Comparison of ENCODE assay signal across 33 mouse cellular contexts in genomic region chr17:8228622-8229021, GRCm38 (mm10). TPM values are rescaled to one million over a fixed set of nuclear protein-coding genes. Genes with fewer than 3 reads are reported as not detected.
"Had no signal": no experiment of that assay in that cellular context is flagged by ENCODE, and none has a peak within 500 bp of the region (broad histone marks: within the 10 kb centered on the region; RNA-seq: fewer than 3 reads in every experiment).

No protein-coding gene starts in this region.

- H3K27me3 ChIP-seq: heart, embryonic 12.5 days; hindbrain, embryonic 12.5 days; intestine, embryonic 15.5 days; limb, embryonic 12.5 days; liver, embryonic 13.5 days had no signal

- H3K36me3 ChIP-seq: heart, embryonic 10.5 days; heart, embryonic 12.5 days; hindbrain, embryonic 10.5 days; hindbrain, embryonic 12.5 days; intestine, embryonic 15.5 days; limb, embryonic 10.5 days; limb, embryonic 12.5 days; liver, embryonic 13.5 days had no signal

- H3K27ac ChIP-seq: gastrocnemius, adult 2 months; heart, embryonic 10.5 days; hindbrain, embryonic 10.5 days; hindbrain, embryonic 12.5 days; hindbrain, embryonic 14.5 days; intestine, embryonic 15.5 days; limb, embryonic 10.5 days; limb, embryonic 12.5 days; liver, embryonic 13.5 days had no signal

- DNase-seq: gastrocnemius, adult 2 months; gastrocnemius, postnatal 10 days; gastrocnemius, postnatal 25 days; heart, adult 18-20 months; heart, postnatal 10 days; heart, postnatal 4 days; kidney, adult 18-20 months; kidney, adult 8-10 months; kidney, postnatal 10 days; kidney, postnatal 4 days; liver; liver, embryonic 13.5 days had no signal

- H3K9ac ChIP-seq: heart, embryonic 12.5 days; hindbrain, embryonic 12.5 days; hindbrain, embryonic 14.5 days; intestine, embryonic 15.5 days; limb, embryonic 12.5 days; liver, embryonic 13.5 days had no signal

- H3K9me3 ChIP-seq: heart, embryonic 10.5 days; heart, embryonic 12.5 days; hindbrain, embryonic 10.5 days; hindbrain, embryonic 12.5 days; intestine, embryonic 15.5 days; limb, embryonic 10.5 days; limb, embryonic 12.5 days; liver, embryonic 13.5 days had no signal

- H3K4me3 ChIP-seq: gastrocnemius, adult 2 months; heart, embryonic 10.5 days; heart, embryonic 12.5 days; hindbrain, embryonic 10.5 days; hindbrain, embryonic 12.5 days; intestine, embryonic 15.5 days; limb, embryonic 10.5 days; limb, embryonic 12.5 days; liver, embryonic 13.5 days had no signal

- ATAC-seq: hindbrain, embryonic 16.5 days; inflammation-experienced regulatory T-cells, adult 6 months; intestine, embryonic 15.5 days; intestine, postnatal 0 days had no signal

- H3K4me2 ChIP-seq: heart, embryonic 12.5 days; hindbrain, embryonic 12.5 days; hindbrain, embryonic 14.5 days; intestine, embryonic 15.5 days; limb, embryonic 12.5 days; liver, embryonic 11.5 days; liver, embryonic 13.5 days had no signal

- H3K4me1 ChIP-seq: hindbrain, embryonic 12.5 days; intestine, embryonic 15.5 days; limb, embryonic 12.5 days; liver, embryonic 13.5 days had no signal

RNA-seq across cellular contexts. Expression of gene Ccr6, which starts 7.2 kb away (rescaled TPM):
- total RNA-seq: gastrocnemius, adult 2 months; gastrocnemius, postnatal 10 days; gastrocnemius, postnatal 25 days; gastrocnemius, postnatal 4 days; granulocyte monocyte progenitor cell, adult 5-6 weeks; heart, postnatal 10 days; heart, postnatal 25 days; heart, postnatal 4 days; layer of hippocampus, postnatal 14 days; left cerebral cortex, postnatal 14 days had no signal
- polyA plus RNA-seq: heart, embryonic 10.5 days; heart, embryonic 12.5 days; heart, embryonic 14.5 days; hindbrain, embryonic 10.5 days; hindbrain, embryonic 12.5 days; hindbrain, embryonic 14.5 days; hindbrain, embryonic 16.5 days; kidney, embryonic 14.5 days; kidney, embryonic 16.5 days; limb, embryonic 10.5 days; limb, embryonic 12.5 days; limb, embryonic 14.5 days; liver, embryonic 11.5 days had no signal
